Mouse (Mus musculus) heart, embryonic 15.5 days (tissue): ENCODE data around the gene Gli3. TPM values are rescaled to one million over a fixed set of nuclear protein-coding genes. Genes with fewer than 3 reads are reported as not detected.
A peak's percentile ranks its signal among the peaks of the same experiment; 100 is the strongest.

Experiments used
- ATAC-seq: fragments of 200-750 bp; cut with Nextera tagmentation; replicated peaks from 2 replicates; pipeline ENCODE4 v1.8.0; 2017; ENCODE audit warnings: low read depth, moderate TSS enrichment; ENCODE audit not compliant: insufficient number of reproducible peaks, insufficient read depth, low FRiP score
- H3K27ac ChIP-seq: fragments of 300-500 bp; sonication (generic); 2 replicates; pipeline ENCODE4 v1.5.1; 2015; ENCODE audit warnings: mild to moderate bottlenecking, inconsistent platforms
- H3K27me3 ChIP-seq: fragments of 300-500 bp; sonication (generic); 2 replicates; pipeline ENCODE4 v1.6.1; 2015; ENCODE audit warnings: inconsistent platforms
- H3K36me3 ChIP-seq: fragments of 300-500 bp; sonication (generic); 2 replicates; pipeline ENCODE4 v1.6.1; 2015; ENCODE audit warnings: mild to moderate bottlenecking, inconsistent platforms
- H3K4me1 ChIP-seq: fragments of 300-500 bp; sonication (generic); replicated peaks from 2 replicates; pipeline ENCODE4 v1.6.1; 2015; ENCODE audit warnings: inconsistent platforms
- H3K4me2 ChIP-seq: fragments of 300-500 bp; sonication (generic); 2 replicates; pipeline ENCODE4 v1.6.1; 2015; ENCODE audit warnings: inconsistent platforms, mild to moderate bottlenecking, moderate library complexity
- H3K4me3 ChIP-seq: fragments of 300-500 bp; sonication (generic); 2 replicates; pipeline ENCODE4 v1.5.1; 2015; ENCODE audit warnings: mild to moderate bottlenecking, inconsistent platforms
- H3K9ac ChIP-seq: fragments of 300-500 bp; sonication (generic); 2 replicates; pipeline ENCODE4 v1.6.1; 2015; ENCODE audit warnings: mild to moderate bottlenecking, inconsistent platforms
- H3K9me3 ChIP-seq: fragments of 300-500 bp; sonication (generic); replicated peaks from 2 replicates; pipeline ENCODE4 v1.6.1; 2016; ENCODE audit warnings: inconsistent platforms
- WGBS: fragments of 180-500 bp; shearing (Covaris S2); methylation state at CpG from one replicate; pipeline ENCODE4 v1.1.7; 2015; ENCODE audit warnings: mixed read lengths; 5-methylcytosine and 5-hydroxymethylcytosine counted together
- polyA plus RNA-seq: library from polyadenylated mRNA; unstranded; fragments of >200 nt; fragmentation: Nextera tagmentation; extraction: Ambion mirVana; gene quantifications from 2 replicates; pipeline ENCODE4 v1.2.1, GENCODE M21; 2015

The Gli3 gene
- polyA plus RNA-seq, 1 experiment from 2014 or later, result 4.8 TPM

- no peak overlapping the region for H3K4me3 ChIP-seq
- H3K9ac ChIP-seq, result no peak overlapping the region
- peaks cover 12% of the 10 kb centered on the region for H3K27me3 ChIP-seq
- 37% methylated on average over 5 of the region's 5 CpGs for WGBS
- ATAC-seq, result no peak
- no peaks in the 10 kb centered on the region for H3K36me3 ChIP-seq
- no peak overlapping the region for H3K4me2 ChIP-seq
- H3K4me1 ChIP-seq, result 0 out of 2 replicates have a peak, but pooled peaks cover 3% of the 10 kb centered on the region
- no peaks in the 10 kb centered on the region for H3K9me3 ChIP-seq
- no peak overlapping the region for H3K27ac ChIP-seq
Measured at GRCm38 (mm10) chr13:15602161-15602560, 139.1 kb downstream of the Gli3 start.

GRCm38 (mm10) chr13:15602677-15603221 is 139.7 kb downstream of the Gli3 start:
- Histone ChIP-seq H3K9ac (no peak overlapping the region), H3K27me3 (peaks cover 12% of the 10 kb centered on the region), H3K27ac (no peak overlapping the region), H3K4me2 (no peak overlapping the region), H3K9me3 (no peaks in the 10 kb centered on the region), H3K4me1 (0 out of 2 replicates have a peak, but pooled peaks cover 2% of the 10 kb centered on the region), H3K4me3 (no peak overlapping the region), H3K36me3 (no peaks in the 10 kb centered on the region)
- WGBS, result 13% methylated on average over 4 of the region's 4 CpGs
- ATAC-seq, result no peak

DNA sequence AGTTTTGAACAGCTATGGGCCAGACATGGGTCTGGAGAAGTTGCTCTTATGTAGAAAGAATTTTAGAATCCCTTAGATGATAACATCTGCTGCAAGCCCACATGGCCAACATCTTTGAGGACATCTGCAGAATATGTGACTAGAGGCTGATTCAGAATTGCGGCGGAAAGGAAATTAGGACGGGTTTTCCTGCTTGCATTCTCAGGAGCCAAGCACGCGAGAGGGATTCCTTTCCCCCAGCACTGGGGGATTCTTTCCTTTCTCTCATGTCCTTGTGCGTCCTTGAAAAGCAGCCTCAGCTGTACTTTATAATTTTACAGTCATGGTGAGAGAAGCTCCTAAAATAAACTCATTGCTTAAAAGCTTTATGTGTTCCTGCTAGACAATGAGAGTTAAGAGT is 141.0 kb downstream of the Gli3 start:
- H3K4me1 ChIP-seq, result 0 out of 2 replicates have a peak, but pooled peaks cover 2% of the 10 kb centered on the region
- no peak overlapping the region for H3K27ac ChIP-seq
- ATAC-seq, result no peak
- H3K4me2 ChIP-seq, result no peak overlapping the region
- H3K36me3 ChIP-seq, result no peaks in the 10 kb centered on the region
- no peak overlapping the region for H3K9ac ChIP-seq
- peaks cover 12% of the 10 kb centered on the region for H3K27me3 ChIP-seq
- WGBS, result 52% methylated on average over 6 of the region's 6 CpGs
- H3K4me3 ChIP-seq, result no peak overlapping the region
- H3K9me3 ChIP-seq, result no peaks in the 10 kb centered on the region

DNA sequence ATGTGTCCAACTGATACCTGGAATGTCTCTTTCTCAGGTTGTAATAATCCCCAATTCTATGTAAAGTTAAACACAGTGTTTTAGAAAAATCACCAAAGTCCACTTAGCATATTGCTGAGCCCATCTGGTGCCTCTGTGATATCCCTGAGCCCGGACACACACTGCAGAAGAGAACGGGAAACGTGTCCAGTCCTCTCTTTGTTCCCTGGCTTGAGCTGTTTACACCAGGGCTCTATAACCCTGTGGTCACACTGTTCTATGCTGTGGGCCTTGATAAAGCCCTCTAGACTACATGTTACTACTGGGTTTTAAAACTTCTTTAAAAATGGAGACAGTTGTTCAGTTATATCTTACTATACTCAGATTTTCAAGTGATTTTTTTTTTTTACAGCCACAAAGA is 154.4 kb downstream of the Gli3 start:
- Histone ChIP-seq H3K4me2 (no peak overlapping the region), H3K27me3 (no peaks in the 10 kb centered on the region), H3K4me3 (no peak overlapping the region), H3K9ac (no peak overlapping the region), H3K36me3 (no peaks in the 10 kb centered on the region), H3K9me3 (no peaks in the 10 kb centered on the region), H3K4me1 (no peaks in the 10 kb centered on the region), H3K27ac (no peak overlapping the region)
- ATAC-seq, result no peak
- WGBS, result 60% methylated on average over 3 of the region's 3 CpGs

DNA sequence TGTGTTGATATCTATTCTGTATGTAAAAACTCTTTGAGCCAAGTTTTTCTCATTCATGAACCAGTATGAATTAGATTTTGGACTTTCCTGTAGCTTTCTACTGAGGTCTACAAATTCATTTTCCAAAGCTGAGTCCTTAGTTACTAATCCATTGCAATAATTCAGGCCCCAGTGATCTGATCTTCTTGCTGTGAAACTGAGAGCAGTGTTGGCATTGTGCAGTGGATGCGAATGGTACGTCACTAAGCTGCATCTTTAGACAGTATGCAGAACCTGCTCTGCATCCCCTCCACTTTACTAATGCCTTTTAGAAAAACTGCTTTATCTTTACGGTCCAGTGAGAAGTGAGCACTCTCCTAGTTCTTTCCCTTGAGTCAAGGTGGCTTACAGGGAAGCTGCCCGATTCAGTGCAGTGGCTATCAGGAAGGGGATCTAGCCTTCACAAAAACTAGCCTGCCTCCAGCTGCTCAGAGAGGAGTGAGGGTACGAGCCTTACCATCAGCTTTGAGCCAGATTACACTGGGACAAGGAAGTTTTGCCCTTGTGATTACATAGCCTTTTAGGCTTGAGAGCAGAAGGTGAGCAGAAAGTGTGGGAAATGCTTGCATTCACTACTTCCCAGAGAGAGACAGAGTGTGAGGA is 155.1 kb downstream of the Gli3 start:
- no peak for ATAC-seq
- no peak overlapping the region for H3K9ac ChIP-seq
- WGBS, result 54% methylated on average over 5 of the region's 5 CpGs

GRCm38 (mm10) chr13:15621009-15621408 is 158.0 kb downstream of the Gli3 start:
- Histone ChIP-seq H3K4me1 (0 out of 2 replicates have a peak, but pooled peaks cover 7% of the 10 kb centered on the region), H3K27ac (no peak overlapping the region), H3K9me3 (no peaks in the 10 kb centered on the region), H3K27me3 (0 out of 2 replicates have a peak, but pooled peaks cover 4% of the 10 kb centered on the region), H3K36me3 (no peaks in the 10 kb centered on the region), H3K9ac (no peak overlapping the region), H3K4me2 (no peak overlapping the region), H3K4me3 (no peak overlapping the region)
- no peak for ATAC-seq
- 76% methylated on average over 7 of the region's 7 CpGs for WGBS

More for the DNA sequence above, 155.1 kb downstream of the Gli3 start:
- H3K4me2 ChIP-seq, result no peak overlapping the region
- no peaks in the 10 kb centered on the region for H3K9me3 ChIP-seq
- no peaks in the 10 kb centered on the region for H3K36me3 ChIP-seq
- no peak overlapping the region for H3K27ac ChIP-seq
- no peaks in the 10 kb centered on the region for H3K4me1 ChIP-seq
- 0 out of 2 replicates have a peak, but pooled peaks cover under 1% of the 10 kb centered on the region for H3K27me3 ChIP-seq
- no peak overlapping the region for H3K4me3 ChIP-seq

GRCm38 (mm10) chr13:15624490-15625353 is 161.7 kb downstream of the Gli3 start:
- 0 out of 2 replicates have a peak, but pooled peaks cover 4% of the 10 kb centered on the region for H3K27me3 ChIP-seq

DNA sequence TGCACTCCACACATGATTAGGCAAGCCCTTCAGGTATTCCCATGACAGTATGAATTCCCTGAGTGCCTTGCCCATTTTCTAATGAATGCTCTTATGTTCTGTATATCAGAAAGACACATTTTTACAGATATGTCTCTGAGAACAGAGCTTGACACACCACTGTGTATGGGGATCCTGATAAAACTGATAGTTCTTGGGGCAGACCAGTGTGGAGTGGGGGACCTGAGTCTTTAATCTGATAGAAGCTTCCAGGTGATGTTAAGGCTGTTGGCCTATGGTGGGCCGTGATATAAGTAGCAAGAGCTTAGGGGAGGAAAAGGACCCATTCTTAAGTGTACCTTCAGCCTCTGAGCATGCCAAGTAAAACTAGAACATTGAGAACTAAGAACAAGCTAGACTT is 178.5 kb downstream of the Gli3 start:
- H3K4me3 ChIP-seq, result no peak overlapping the region
- H3K27ac ChIP-seq, result no peak overlapping the region
- ATAC-seq, result no peak
- no peaks in the 10 kb centered on the region for H3K4me1 ChIP-seq
- no peaks in the 10 kb centered on the region for H3K9me3 ChIP-seq
- 96% methylated on average over 1 of the region's 1 CpGs for whole genome bisulfite sequencing
- H3K27me3 ChIP-seq, result no peaks in the 10 kb centered on the region
- no peak overlapping the region for H3K9ac ChIP-seq
- H3K36me3 ChIP-seq, result no peaks in the 10 kb centered on the region
- H3K4me2 ChIP-seq, result no peak overlapping the region

More at GRCm38 (mm10) chr13:15624490-15625353, 161.7 kb downstream of the Gli3 start:
- H3K9me3 ChIP-seq, result no peaks in the 10 kb centered on the region
- H3K36me3 ChIP-seq, result no peaks in the 10 kb centered on the region
- H3K4me1 ChIP-seq, result 0 out of 2 replicates have a peak, but pooled peaks cover 7% of the 10 kb centered on the region
- H3K4me3 ChIP-seq, result no peak overlapping the region
- ATAC-seq, result no peak
- no peak overlapping the region for H3K9ac ChIP-seq
- 46% methylated on average over 8 of the region's 8 CpGs for WGBS
- no peak overlapping the region for H3K27ac ChIP-seq
- no peak overlapping the region for H3K4me2 ChIP-seq

GRCm38 (mm10) chr13:15660502-15660901 is 197.5 kb downstream of the Gli3 start:
- Histone ChIP-seq H3K36me3 (no peaks in the 10 kb centered on the region), H3K4me2 (no peak overlapping the region), H3K4me1 (peaks cover 1% of the 10 kb centered on the region; the same call in 1 of the 2 replicates), H3K4me3 (no peak overlapping the region), H3K9me3 (no peaks in the 10 kb centered on the region), H3K9ac (no peak overlapping the region), H3K27ac (no peak overlapping the region), H3K27me3 (peaks cover 19% of the 10 kb centered on the region; the same call in 1 of the 2 replicates)
- 68% methylated on average over 5 of the region's 5 CpGs for WGBS
- no peak for ATAC-seq

- H3K4me1 ChIP-seq, result peaks cover 5% of the 10 kb centered on the region; the same call in 1 of the 2 replicates
- H3K9ac ChIP-seq, result no peak overlapping the region
- 69% methylated on average over 10 of the region's 10 CpGs for WGBS
- H3K4me3 ChIP-seq, result no peak overlapping the region
- ATAC-seq, result no peak
- no peaks in the 10 kb centered on the region for H3K36me3 ChIP-seq
- H3K27me3 ChIP-seq, result peaks cover 33% of the 10 kb centered on the region
- no peak overlapping the region for H3K27ac ChIP-seq
- no peaks in the 10 kb centered on the region for H3K9me3 ChIP-seq
- no peak overlapping the region for H3K4me2 ChIP-seq
Measured at GRCm38 (mm10) chr13:15662375-15662774, 199.3 kb downstream of the Gli3 start.

- Histone ChIP-seq H3K9me3 (no peaks in the 10 kb centered on the region), H3K4me3 (no peak overlapping the region), H3K27ac (no peak overlapping the region), H3K9ac (no peak overlapping the region), H3K27me3 (peaks cover 37% of the 10 kb centered on the region), H3K4me1 (peaks cover 5% of the 10 kb centered on the region; the same call in 1 of the 2 replicates), H3K36me3 (no peaks in the 10 kb centered on the region), H3K4me2 (0 out of 2 replicates have a peak overlapping the region, but pooled peaks have one; percentile 3)
- WGBS, result 17% methylated on average over 7 of the region's 7 CpGs
- peak; percentile 66 for ATAC-seq
Measured at GRCm38 (mm10) chr13:15664580-15665201, 201.7 kb downstream of the Gli3 start.
